Mouse (Mus musculus) liver, postnatal 0 days (tissue): ENCODE measurements around the gene Sod2. TPM values are rescaled to one million over a fixed set of nuclear protein-coding genes. Genes with fewer than 3 reads are reported as not detected.
"Not testable (repeated sequence)": the region's sequence is repeated elsewhere in the genome, so short reads cannot be mapped to it uniquely, and the experiment has no call there.

Experiments used
- ATAC-seq: fragments of 200-750 bp; cut with Nextera tagmentation; 2 replicates; pipeline ENCODE4 v1.8.0; 2017; ENCODE audit warnings: mild to moderate bottlenecking, moderate library complexity
- DNase-seq: peaks from one replicate; pipeline ENCODE4 v3.0.0-alpha.2; 2016
- H3K27ac ChIP-seq: fragments of 300-500 bp; sonication (generic); 2 replicates; pipeline ENCODE4 v1.5.1; 2014; ENCODE audit warnings: antibody characterized with exemption, moderate library complexity, mild to moderate bottlenecking, low read depth
- H3K27me3 ChIP-seq: fragments of 300-500 bp; sonication (generic); 2 replicates; pipeline ENCODE4 v1.6.1; 2014; ENCODE audit warnings: low read length, control low read depth, mixed read lengths; ENCODE audit not compliant: insufficient read depth
- H3K36me3 ChIP-seq: fragments of 300-500 bp; sonication (generic); replicated peaks from 2 replicates; pipeline ENCODE4 v1.6.1; 2014; ENCODE audit warnings: mild to moderate bottlenecking, control low read depth, low read length, moderate library complexity, mixed read lengths; ENCODE audit not compliant: insufficient read depth
- H3K4me1 ChIP-seq: fragments of 300-500 bp; sonication (generic); 2 replicates; pipeline ENCODE4 v1.6.1; 2014; ENCODE audit warnings: antibody characterized with exemption, mild to moderate bottlenecking, control low read depth; ENCODE audit not compliant: insufficient read depth
- H3K4me2 ChIP-seq: fragments of 300-500 bp; sonication (generic); 2 replicates; pipeline ENCODE4 v1.6.1; 2014; ENCODE audit warnings: low read depth, mild to moderate bottlenecking, low read length, moderate library complexity, mixed read lengths
- H3K4me3 ChIP-seq: fragments of 300-500 bp; sonication (generic); 2 replicates; pipeline ENCODE4 v1.5.1; 2014; ENCODE audit warnings: low read depth, low read length
- H3K9ac ChIP-seq: fragments of 300-500 bp; sonication (generic); replicated peaks from 2 replicates; pipeline ENCODE4 v1.6.1; 2014; ENCODE audit warnings: mild to moderate bottlenecking, moderate library complexity
- H3K9me3 ChIP-seq: fragments of 300-500 bp; sonication (generic); 2 replicates; pipeline ENCODE4 v1.6.1; 2016; ENCODE audit warnings: mild to moderate bottlenecking, control low read depth, low read length, mixed read lengths
- CTCF ChIP-seq: sonication (generic); IDR thresholded peaks from 2 replicates; pipeline ENCODE4 v1.5.1; 2016; ENCODE audit warnings: antibody characterized with exemption, low read depth
- EP300 ChIP-seq: IDR thresholded peaks from 2 replicates; pipeline ENCODE4 v1.6.1; 2016; ENCODE audit warnings: antibody characterized with exemption, low read depth, mild to moderate bottlenecking
- WGBS: fragments of 180-500 bp; shearing (Covaris S2); extraction: QIAGEN DNeasy Blood & Tissue Kit; methylation state at CpG from one replicate; pipeline ENCODE4 v1.1.7; 2014; ENCODE audit not compliant: insufficient replicate concordance; 5-methylcytosine and 5-hydroxymethylcytosine counted together
- polyA plus RNA-seq: library from polyadenylated mRNA; unstranded; fragments of >200 nt; fragmentation: Nextera tagmentation; extraction: Ambion mirVana; gene quantifications from 2 replicates; pipeline ENCODE4 v1.2.1, GENCODE M21; 2015

The Sod2 gene
- polyA plus RNA-seq, 1 experiment from 2014 or later = 200 TPM

DNA sequence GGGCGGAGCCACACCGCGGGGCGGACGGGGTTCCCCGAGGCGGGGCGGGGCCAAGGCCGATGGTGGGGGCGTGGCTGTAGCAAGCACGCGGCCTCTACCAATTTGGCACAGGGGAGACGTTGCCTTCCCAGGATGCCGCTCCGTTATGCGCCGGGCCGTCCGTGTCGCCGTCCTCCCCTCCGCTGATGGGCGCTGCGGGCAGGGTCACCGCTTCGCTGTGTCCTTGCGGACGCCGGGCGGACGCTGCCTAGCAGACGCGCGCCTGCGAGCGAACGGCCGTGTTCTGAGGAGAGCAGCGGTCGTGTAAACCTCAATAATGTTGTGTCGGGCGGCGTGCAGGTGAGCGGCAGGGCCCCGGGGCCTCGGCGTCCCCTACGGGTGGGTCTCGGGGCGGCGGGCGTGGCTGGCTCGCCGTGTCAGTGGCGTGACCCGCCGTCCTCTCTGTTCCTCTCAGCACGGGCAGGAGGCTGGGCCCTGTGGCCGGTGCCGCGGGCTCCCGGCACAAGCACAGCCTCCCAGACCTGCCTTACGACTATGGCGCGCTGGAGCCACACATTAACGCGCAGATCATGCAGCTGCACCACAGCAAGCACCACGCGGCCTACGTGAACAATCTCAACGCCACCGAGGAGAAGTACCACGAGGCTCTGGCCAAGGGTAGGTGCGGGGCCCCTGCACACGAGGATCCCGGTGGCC lies 1.2 kb downstream of the Sod2 start:
- H3K36me3 ChIP-seq = peaks cover 13% of the 10 kb centered on the region

DNA sequence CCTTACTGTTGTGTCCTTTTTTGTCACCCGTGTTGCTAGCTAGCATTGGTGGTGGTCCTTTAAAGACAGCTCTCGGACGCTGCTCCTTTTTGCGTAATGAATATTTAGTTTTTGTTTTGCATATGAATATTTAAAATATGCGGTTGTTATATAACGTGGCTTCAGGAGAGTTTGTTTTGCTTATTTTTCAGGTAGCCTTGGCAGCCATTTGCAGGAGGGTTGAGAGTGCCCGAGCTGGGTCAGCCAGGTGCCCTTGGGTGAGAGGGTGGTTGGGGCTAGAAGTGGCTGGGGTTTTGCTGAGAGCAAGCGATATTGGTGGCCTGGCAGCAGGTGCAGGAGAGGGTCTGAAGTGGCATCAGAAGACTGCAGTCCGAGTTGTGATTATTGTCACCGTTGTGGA lies 1.9 kb downstream of the Sod2 start:
- no peak for TF ChIP-seq CTCF
- no peak for TF ChIP-seq EP300
- peaks cover 20% of the 10 kb centered on the region for H3K4me1 ChIP-seq
- ATAC-seq (no peak), DNase-seq (peak; percentile 35)
- 2% methylated on average over 10 of the region's 10 CpGs for WGBS
- no peaks in the 10 kb centered on the region for H3K9me3 ChIP-seq
- H3K4me3 ChIP-seq = peak overlapping the region; percentile 72
- peaks cover 19% of the 10 kb centered on the region for H3K36me3 ChIP-seq
- peak overlapping the region; percentile 75 for H3K4me2 ChIP-seq
- H3K27ac ChIP-seq = peak overlapping the region; percentile 93
- peak overlapping the region; percentile 76 for H3K9ac ChIP-seq
- H3K27me3 ChIP-seq = no peaks in the 10 kb centered on the region

More for the DNA sequence above, 1.2 kb downstream of the Sod2 start:
- Histone ChIP-seq H3K4me2 (peak overlapping the region; percentile 75), H3K9me3 (no peaks in the 10 kb centered on the region), H3K4me1 (peaks cover 20% of the 10 kb centered on the region), H3K9ac (peak overlapping the region; percentile 76), H3K27me3 (no peaks in the 10 kb centered on the region), H3K27ac (peak overlapping the region; percentile 93), H3K4me3 (peak overlapping the region; percentile 72)
- under 1% methylated on average over 65 of the region's 76 CpGs for WGBS
- TF ChIP-seq CTCF = no peak
- no peak for TF ChIP-seq EP300
- DNase-seq (peak; percentile 99), ATAC-seq (peak; percentile 98)

DNA sequence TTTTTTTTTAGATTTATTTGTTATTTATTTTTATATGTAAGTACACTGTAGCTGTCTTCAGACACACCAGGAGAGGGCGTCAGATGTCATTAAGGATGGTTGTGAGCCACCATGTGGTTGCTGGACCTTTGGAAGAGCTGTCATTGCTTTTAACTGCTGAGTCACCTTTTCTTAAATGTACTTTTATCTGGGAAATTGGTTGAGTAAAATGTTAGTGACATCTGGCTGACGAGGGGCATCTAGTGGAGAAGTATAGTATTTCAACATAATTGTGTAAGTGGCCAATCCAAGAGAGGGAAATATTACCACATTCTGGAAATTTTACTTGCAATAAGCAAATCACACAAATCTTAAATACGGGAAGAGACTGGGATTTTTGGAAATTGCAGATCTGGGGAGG lies 3.2 kb downstream of the Sod2 start:
- H3K27ac ChIP-seq = no peak overlapping the region
- TF ChIP-seq EP300 = peak; percentile 42; the same call in 1 of the 2 replicates
- peak; percentile 72 for TF ChIP-seq CTCF
- WGBS = 15% methylated on average over 3 of the region's 3 CpGs

DNA sequence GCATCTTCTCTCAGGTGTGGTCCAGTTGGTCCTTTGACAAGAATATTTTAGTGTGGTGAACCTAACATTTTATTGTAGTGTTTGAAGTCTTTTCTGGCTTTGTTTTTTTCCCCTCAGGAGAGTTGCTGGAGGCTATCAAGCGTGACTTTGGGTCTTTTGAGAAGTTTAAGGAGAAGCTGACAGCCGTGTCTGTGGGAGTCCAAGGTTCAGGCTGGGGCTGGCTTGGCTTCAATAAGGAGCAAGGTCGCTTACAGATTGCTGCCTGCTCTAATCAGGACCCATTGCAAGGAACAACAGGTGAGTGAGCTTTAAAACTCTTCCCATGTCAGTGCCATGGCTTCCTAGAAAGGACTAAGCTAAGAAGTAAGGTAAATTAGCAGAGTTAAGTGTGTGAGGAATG lies 6.7 kb downstream of the Sod2 start:
- no peak overlapping the region for H3K9ac ChIP-seq
- ATAC-seq (no peak), DNase-seq (no peak)
- TF ChIP-seq EP300 = no peak
- TF ChIP-seq CTCF = no peak
- no peaks in the 10 kb centered on the region for H3K9me3 ChIP-seq
- WGBS = 77% methylated on average over 3 of the region's 3 CpGs
- H3K4me2 ChIP-seq = no peak overlapping the region
- peaks cover 10% of the 10 kb centered on the region for H3K4me1 ChIP-seq
- no peak overlapping the region for H3K27ac ChIP-seq
- H3K36me3 ChIP-seq = peaks cover 43% of the 10 kb centered on the region
- H3K4me3 ChIP-seq = no peak overlapping the region
- H3K27me3 ChIP-seq = no peaks in the 10 kb centered on the region

More for the DNA sequence above, 3.2 kb downstream of the Sod2 start:
- DNase-seq (no peak), ATAC-seq (peak; percentile 1; the same call in 1 of the 2 replicates)
- H3K9ac ChIP-seq = no peak overlapping the region
- H3K4me1 ChIP-seq = peaks cover 20% of the 10 kb centered on the region
- no peak overlapping the region for H3K4me3 ChIP-seq
- H3K27me3 ChIP-seq = no peaks in the 10 kb centered on the region
- no peak overlapping the region for H3K4me2 ChIP-seq
- peaks cover 28% of the 10 kb centered on the region for H3K36me3 ChIP-seq
- H3K9me3 ChIP-seq = no peaks in the 10 kb centered on the region

DNA sequence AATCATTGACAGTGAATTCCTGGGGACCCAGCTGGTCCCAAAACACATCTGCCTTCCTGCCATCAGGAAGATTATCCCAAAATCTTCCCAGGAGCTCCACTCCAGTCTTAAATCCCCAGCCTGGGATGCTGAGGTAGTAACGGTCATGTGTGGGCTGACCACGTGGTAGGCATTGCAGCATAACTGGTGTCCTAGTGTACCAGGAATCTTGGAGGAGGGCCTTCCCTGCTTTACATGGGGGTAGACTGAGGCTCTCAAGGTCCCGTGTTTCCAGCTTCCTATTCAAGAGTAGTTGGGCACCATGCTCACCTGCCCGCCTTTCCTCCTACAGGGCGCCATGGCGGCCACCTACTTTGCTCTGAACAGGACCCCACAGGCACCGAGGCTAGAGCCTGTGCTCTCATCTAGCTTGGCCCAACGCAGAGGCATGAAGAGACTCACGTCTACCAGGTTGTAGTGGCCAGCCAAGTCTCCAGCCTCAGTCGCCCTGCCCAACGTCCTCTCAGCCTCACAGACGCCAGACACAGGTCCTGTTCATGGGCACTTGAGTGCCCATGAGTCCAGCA lies 30.1 kb downstream of the Sod2 start:
- H3K36me3 ChIP-seq, H3K9ac ChIP-seq, H3K9me3 ChIP-seq, H3K27ac ChIP-seq, DNase-seq, H3K4me1 ChIP-seq, H3K4me2 ChIP-seq, H3K4me3 ChIP-seq, H3K27me3 ChIP-seq, ATAC-seq: not testable (repeated sequence)
- WGBS = 74% methylated on average over 3 of the region's 12 CpGs

DNA sequence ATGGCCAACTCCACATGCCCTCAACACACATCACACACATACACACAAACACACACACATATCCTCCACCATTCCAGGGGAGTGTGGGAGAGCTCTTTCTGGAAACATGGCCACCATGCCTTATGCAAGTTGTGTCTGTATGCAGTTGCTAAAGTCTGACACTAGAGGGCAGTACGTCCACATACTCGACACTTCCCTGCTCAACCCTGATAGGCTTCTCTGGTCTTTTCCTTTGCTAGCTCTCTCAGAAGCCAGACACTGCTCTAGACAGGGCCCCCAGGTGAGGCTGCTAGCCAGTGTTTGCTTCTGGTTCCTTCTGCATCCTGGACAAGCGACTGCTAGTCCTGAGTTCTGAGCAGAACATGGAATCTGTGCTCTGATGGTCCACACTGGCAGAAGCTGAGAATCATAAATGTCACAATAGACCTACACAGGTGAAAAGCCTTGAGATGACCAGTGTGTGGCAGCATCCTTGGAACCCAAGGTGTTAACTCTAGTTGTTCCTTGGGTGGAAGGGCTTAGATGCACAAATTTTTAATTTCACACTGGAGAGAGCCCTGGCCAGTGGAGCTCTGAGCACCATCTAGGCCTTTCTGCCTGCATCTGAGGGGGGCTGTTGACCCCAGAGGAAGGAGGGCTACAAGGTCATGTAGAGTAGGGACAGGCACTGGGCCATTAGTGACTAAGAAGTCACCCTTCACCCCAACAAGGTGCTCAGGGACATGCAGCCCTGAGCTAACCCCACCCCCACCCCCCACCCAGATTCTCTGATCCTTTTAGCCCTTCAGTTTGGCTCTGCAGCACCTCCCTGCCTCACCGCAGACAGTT lies 37.4 kb downstream of the Sod2 start:
- H3K27me3 ChIP-seq, H3K4me2 ChIP-seq, H3K36me3 ChIP-seq, H3K9ac ChIP-seq, H3K27ac ChIP-seq, H3K4me3 ChIP-seq, H3K9me3 ChIP-seq, H3K4me1 ChIP-seq: not testable (repeated sequence)
- 7% methylated on average over 3 of the region's 4 CpGs for WGBS
- DNase-seq (peak; percentile 33), ATAC-seq (peak; percentile 59; the same call in 1 of the 2 replicates)
- TF ChIP-seq CTCF = peak; percentile 70

DNA sequence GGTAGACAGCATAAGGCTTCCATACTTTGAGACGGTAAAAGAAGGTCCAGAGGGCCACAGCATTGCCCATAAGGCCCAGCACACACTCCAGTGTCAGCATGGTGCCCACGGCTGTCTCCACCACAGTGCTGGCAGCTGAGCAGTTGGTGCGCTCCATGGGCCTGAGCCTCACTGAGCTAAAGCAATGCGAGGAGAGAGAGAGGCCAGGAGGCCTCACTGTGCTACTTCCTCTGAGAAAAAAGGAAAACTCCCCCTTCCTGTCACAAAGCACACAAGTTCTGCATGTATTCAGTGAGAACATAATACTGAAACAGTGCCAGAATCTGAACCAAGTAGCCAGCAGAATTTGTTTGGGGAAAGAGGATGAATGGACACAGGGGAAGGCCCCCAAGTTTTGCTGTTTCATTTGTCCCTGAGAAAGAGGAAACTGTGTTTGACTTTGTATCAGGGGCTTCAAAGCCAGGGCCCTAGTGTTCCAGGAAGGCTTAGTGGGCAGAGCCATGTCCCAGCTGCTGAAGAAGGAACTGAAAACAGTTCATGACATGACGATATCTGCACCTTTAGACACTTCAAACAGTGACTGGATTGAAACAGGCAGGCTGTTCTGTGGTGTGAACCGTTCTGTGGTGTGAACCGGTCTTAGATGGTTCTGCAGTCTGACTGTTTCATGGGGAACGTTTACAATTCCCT lies 45.6 kb downstream of the Sod2 start, which contains the start of gene Gpr31b:
Gene Gpr31b (minus strand): TSS at position 173 of the 690 bp plus-strand sequence.
- not testable (repeated sequence) for H3K27me3 ChIP-seq, H3K9me3 ChIP-seq, H3K4me2 ChIP-seq, H3K27ac ChIP-seq, H3K4me3 ChIP-seq, H3K9ac ChIP-seq, H3K4me1 ChIP-seq, DNase-seq, H3K36me3 ChIP-seq
- peak; percentile 40; the same call in 1 of the 2 replicates for ATAC-seq
- WGBS = no CpG with 5 or more reads among the region's 8 CpGs

DNA sequence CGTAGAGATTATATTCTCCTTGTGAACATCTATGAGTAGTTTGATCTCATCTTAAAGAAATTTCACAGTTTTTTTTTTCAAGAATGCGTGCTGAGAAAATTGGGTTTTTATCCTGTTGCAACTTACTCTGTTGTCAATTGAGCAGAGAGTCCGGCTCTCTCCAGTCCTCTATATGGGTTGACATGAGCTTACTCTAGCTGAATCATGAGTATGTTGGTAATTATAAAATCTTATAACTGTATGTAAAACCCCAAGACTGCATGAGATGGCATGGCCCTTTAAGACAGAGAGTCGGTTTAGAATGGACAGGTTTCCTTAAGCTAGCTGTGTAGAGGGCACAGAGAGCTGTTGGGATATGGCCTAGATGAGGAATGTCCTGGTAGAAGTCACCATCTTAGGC lies 54.2 kb downstream of the Sod2 start, which contains the start of gene Tcp10b:
Gene Tcp10b (plus strand): TSS at position 301 of the 400 bp plus-strand sequence.
- ATAC-seq, DNase-seq, H3K27ac ChIP-seq, H3K4me1 ChIP-seq, H3K27me3 ChIP-seq, H3K36me3 ChIP-seq, H3K4me3 ChIP-seq, H3K9ac ChIP-seq, H3K9me3 ChIP-seq, H3K4me2 ChIP-seq: not testable (repeated sequence)
- WGBS = 68% methylated on average over 3 of the region's 4 CpGs
